Mouse (Mus musculus) forebrain, embryonic 16.5 days (tissue): ENCODE data around the gene Ccdc185. TPM values are rescaled to one million over a fixed set of nuclear protein-coding genes. Genes with fewer than 3 reads are reported as not detected.

Experiments
- ATAC-seq: fragments of 200-750 bp; cut with Nextera tagmentation; 2 replicates; pipeline ENCODE4 v1.8.0; 2017; ENCODE audit warnings: mild to moderate bottlenecking, moderate library complexity
- H3K27ac ChIP-seq: fragments of 300-500 bp; sonication (generic); 2 replicates; pipeline ENCODE4 v1.5.1; 2014; ENCODE audit warnings: low read length, control low read depth
- H3K27me3 ChIP-seq: fragments of 300-500 bp; sonication (generic); replicated peaks from 2 replicates; pipeline ENCODE4 v1.6.1; 2014; ENCODE audit warnings: low read length; ENCODE audit not compliant: control insufficient read depth, insufficient read depth
- H3K36me3 ChIP-seq: fragments of 300-500 bp; sonication (generic); 2 replicates; pipeline ENCODE4 v1.6.1; 2014; ENCODE audit not compliant: control insufficient read depth, insufficient read depth
- H3K4me1 ChIP-seq: fragments of 300-500 bp; sonication (generic); replicated peaks from 2 replicates; pipeline ENCODE4 v1.6.1; 2014; ENCODE audit warnings: low read length; ENCODE audit not compliant: control insufficient read depth, insufficient read depth
- H3K4me2 ChIP-seq: fragments of 300-500 bp; sonication (generic); 2 replicates; pipeline ENCODE4 v1.6.1; 2014; ENCODE audit warnings: mild to moderate bottlenecking, low read length, control low read depth
- H3K4me3 ChIP-seq: fragments of 300-500 bp; sonication (generic); replicated peaks from 2 replicates; pipeline ENCODE4 v1.5.1; 2014; ENCODE audit warnings: mild to moderate bottlenecking, low read length, control low read depth
- H3K9ac ChIP-seq: fragments of 300-500 bp; sonication (generic); replicated peaks from 2 replicates; pipeline ENCODE4 v1.6.1; 2014; ENCODE audit warnings: low read depth, low read length, control low read depth
- H3K9me3 ChIP-seq: fragments of 300-500 bp; sonication (generic); 2 replicates; pipeline ENCODE4 v1.6.1; 2016; ENCODE audit warnings: low read length; ENCODE audit not compliant: control insufficient read depth
- WGBS: fragments of 180-500 bp; shearing (Covaris S2); extraction: QIAGEN DNeasy Blood & Tissue Kit; methylation state at CpG from one replicate; pipeline ENCODE4 v1.1.7; 2014; 5-methylcytosine and 5-hydroxymethylcytosine counted together
- polyA plus RNA-seq: library from polyadenylated mRNA; unstranded; fragments of >200 nt; fragmentation: Nextera tagmentation; extraction: Ambion mirVana; gene quantifications from 2 replicates; pipeline ENCODE4 v1.2.1, GENCODE M21; 2015

Ccdc185 gene
- polyA plus RNA-seq, 1 experiment from 2014 or later, result not detected

GRCm38 (mm10) chr1:182754865-182755264 is 5.9 kb upstream of the Ccdc185 start:
- Histone ChIP-seq H3K27ac (no peak overlapping the region), H3K4me3 (no peak overlapping the region), H3K4me2 (no peak overlapping the region), H3K4me1 (no peaks in the 10 kb centered on the region), H3K9me3 (no peaks in the 10 kb centered on the region), H3K27me3 (no peaks in the 10 kb centered on the region), H3K9ac (no peak overlapping the region), H3K36me3 (no peaks in the 10 kb centered on the region)
- WGBS, result 82% methylated on average over 5 of the region's 5 CpGs
- no peak for ATAC-seq

- no peak overlapping the region for H3K9ac ChIP-seq
- peak; percentile 33; the same call in 1 of the 2 replicates for ATAC-seq
- no peak overlapping the region for H3K4me2 ChIP-seq
- H3K4me1 ChIP-seq, result no peaks in the 10 kb centered on the region
- no peak overlapping the region; the same call in 1 of the 2 replicates for H3K27ac ChIP-seq
- 69% methylated on average over 8 of the region's 8 CpGs for WGBS
- no peaks in the 10 kb centered on the region for H3K36me3 ChIP-seq
- no peak overlapping the region for H3K4me3 ChIP-seq
- no peaks in the 10 kb centered on the region for H3K27me3 ChIP-seq
- no peaks in the 10 kb centered on the region for H3K9me3 ChIP-seq
These were observed 4.7 kb upstream of the Ccdc185 start for GRCm38 (mm10) chr1:182753694-182754093.

GRCm38 (mm10) chr1:182751301-182751700 is 2.3 kb upstream of the Ccdc185 start:
- no peak overlapping the region for H3K27ac ChIP-seq
- H3K9ac ChIP-seq, result no peak overlapping the region
- no peaks in the 10 kb centered on the region for H3K9me3 ChIP-seq
- ATAC-seq, result no peak
- H3K27me3 ChIP-seq, result no peaks in the 10 kb centered on the region
- no peaks in the 10 kb centered on the region for H3K36me3 ChIP-seq
- H3K4me1 ChIP-seq, result no peaks in the 10 kb centered on the region
- H3K4me3 ChIP-seq, result no peak overlapping the region
- 43% methylated on average over 8 of the region's 8 CpGs for WGBS
- no peak overlapping the region for H3K4me2 ChIP-seq

GRCm38 (mm10) chr1:182747834-182748233 is 1.1 kb downstream of the Ccdc185 start:
- Histone ChIP-seq H3K9me3 (no peaks in the 10 kb centered on the region), H3K4me1 (no peaks in the 10 kb centered on the region), H3K4me2 (no peak overlapping the region), H3K36me3 (no peaks in the 10 kb centered on the region), H3K27me3 (no peaks in the 10 kb centered on the region), H3K27ac (no peak overlapping the region), H3K4me3 (no peak overlapping the region), H3K9ac (no peak overlapping the region)
- no peak for ATAC-seq
- WGBS, result 87% methylated on average over 17 of the region's 17 CpGs

GRCm38 (mm10) chr1:182747081-182747480 is 1.9 kb downstream of the Ccdc185 start:
- Histone ChIP-seq H3K4me1 (no peaks in the 10 kb centered on the region), H3K9me3 (no peaks in the 10 kb centered on the region), H3K27me3 (no peaks in the 10 kb centered on the region), H3K9ac (no peak overlapping the region), H3K36me3 (no peaks in the 10 kb centered on the region), H3K4me2 (no peak overlapping the region), H3K4me3 (no peak overlapping the region), H3K27ac (no peak overlapping the region)
- 95% methylated on average over 9 of the region's 9 CpGs for WGBS
- ATAC-seq, result no peak

GRCm38 (mm10) chr1:182735891-182736290 is 13.1 kb downstream of the Ccdc185 start:
- Histone ChIP-seq H3K36me3 (no peaks in the 10 kb centered on the region), H3K27me3 (no peaks in the 10 kb centered on the region), H3K27ac (no peak overlapping the region), H3K9ac (no peak overlapping the region), H3K9me3 (no peaks in the 10 kb centered on the region), H3K4me1 (no peaks in the 10 kb centered on the region), H3K4me3 (no peak overlapping the region), H3K4me2 (no peak overlapping the region)
- ATAC-seq, result no peak
- WGBS, result 51% methylated on average over 4 of the region's 4 CpGs

- no peak overlapping the region for H3K4me3 ChIP-seq
- no peaks in the 10 kb centered on the region for H3K27me3 ChIP-seq
- no peak overlapping the region for H3K9ac ChIP-seq
- no peak overlapping the region for H3K4me2 ChIP-seq
- ATAC-seq, result no peak
- 73% methylated on average over 7 of the region's 7 CpGs for WGBS
- no peak overlapping the region for H3K27ac ChIP-seq
- H3K9me3 ChIP-seq, result no peaks in the 10 kb centered on the region
- peaks cover 6% of the 10 kb centered on the region for H3K4me1 ChIP-seq
- no peaks in the 10 kb centered on the region for H3K36me3 ChIP-seq
These were observed 16.3 kb downstream of the Ccdc185 start for GRCm38 (mm10) chr1:182732695-182733094.

- Histone ChIP-seq H3K4me3 (no peak overlapping the region), H3K9ac (no peak overlapping the region), H3K36me3 (no peaks in the 10 kb centered on the region), H3K4me1 (peaks cover 7% of the 10 kb centered on the region), H3K27ac (no peak overlapping the region), H3K4me2 (no peak overlapping the region), H3K27me3 (no peaks in the 10 kb centered on the region), H3K9me3 (no peaks in the 10 kb centered on the region)
- 62% methylated on average over 9 of the region's 9 CpGs for WGBS
- ATAC-seq, result no peak
These were observed 20.0 kb downstream of the Ccdc185 start for GRCm38 (mm10) chr1:182729002-182729401.

GRCm38 (mm10) chr1:182727541-182727940 is 21.4 kb downstream of the Ccdc185 start:
- WGBS, result 52% methylated on average over 12 of the region's 12 CpGs
- H3K9me3 ChIP-seq, result no peaks in the 10 kb centered on the region
- no peak overlapping the region for H3K27ac ChIP-seq
- H3K4me1 ChIP-seq, result peaks cover 7% of the 10 kb centered on the region
- no peak overlapping the region for H3K4me2 ChIP-seq
- no peaks in the 10 kb centered on the region for H3K36me3 ChIP-seq
- H3K4me3 ChIP-seq, result no peak overlapping the region
- ATAC-seq, result no peak
- no peak overlapping the region for H3K9ac ChIP-seq
- no peaks in the 10 kb centered on the region for H3K27me3 ChIP-seq

- peaks cover 3% of the 10 kb centered on the region; the same call in 1 of the 2 replicates for H3K4me1 ChIP-seq
- no peaks in the 10 kb centered on the region for H3K27me3 ChIP-seq
- no peak overlapping the region for H3K4me3 ChIP-seq
- no peak for ATAC-seq
- 59% methylated on average over 6 of the region's 6 CpGs for WGBS
- H3K9ac ChIP-seq, result no peak overlapping the region
- H3K9me3 ChIP-seq, result no peaks in the 10 kb centered on the region
- H3K27ac ChIP-seq, result no peak overlapping the region
- H3K4me2 ChIP-seq, result no peak overlapping the region
- no peaks in the 10 kb centered on the region for H3K36me3 ChIP-seq
These were observed 34.6 kb downstream of the Ccdc185 start for GRCm38 (mm10) chr1:182714236-182714935.
